Mouse (Mus musculus): ENCODE measurements at regions not wholly inside any gene's neighbourhood (a gene's known extent, or its start where the extent isn't known, plus 50 kb on each side); places are given as distances from the start of the nearest gene placed in this dataset.

- TF ChIP-seq CEBPB (IDR thresholded peaks at IDR 0.05; ENCODE audit: insufficient read depth, poor library complexity, severe bottlenecking): no peak
- TF ChIP-seq SRF (IDR thresholded peaks at IDR 0.05; ENCODE audit: control insufficient read depth, insufficient read length, low read depth): no peak
- TF ChIP-seq REST (IDR thresholded peaks at IDR 0.05; ENCODE audit: insufficient read depth, insufficient read length): no peak
- TF ChIP-seq POLR2AphosphoS2 (IDR thresholded peaks at IDR 0.05; ENCODE audit: insufficient read length, low read depth): no peak
- TF ChIP-seq USF1 (IDR thresholded peaks at IDR 0.05; ENCODE audit: low read depth): no peak
- TF ChIP-seq TCF3 (IDR thresholded peaks at IDR 0.05; ENCODE audit: insufficient read length, low read depth): no peak
- TF ChIP-seq E2F4 (IDR thresholded peaks at IDR 0.05; ENCODE audit: insufficient read depth): no peak
- no peak for TF ChIP-seq POLR2A (IDR thresholded peaks at IDR 0.05; ENCODE audit: insufficient read length, low read depth)
- Histone ChIP-seq H3K79me2 (ENCODE audit: control insufficient read depth, insufficient read depth) (no peaks in the 10 kb centered on the region), H3K4me2 (ENCODE audit: low read depth) (no peak overlapping the region), H3K36me3 (ENCODE audit: control insufficient read depth, insufficient read depth) (no peaks in the 10 kb centered on the region), H3K4me3 (no peak overlapping the region), H3K27me3 (ENCODE audit: control insufficient read depth, insufficient read depth, insufficient read length) (no peaks in the 10 kb centered on the region), H3ac (ENCODE audit: control insufficient read depth, insufficient read length) (no peak overlapping the region)
Measured at GRCm38 (mm10) chr4:89518027-89518426, 161.2 kb upstream of the Dmrta1 start.

- peak overlapping the region; percentile 94 for H3K4me2 ChIP-seq (ENCODE audit: low read depth)
- H3K4me3 ChIP-seq: no peak overlapping the region
- TF ChIP-seq REST (IDR thresholded peaks at IDR 0.05; ENCODE audit: insufficient read depth, insufficient read length) (no peak), E2F4 (IDR thresholded peaks at IDR 0.05; ENCODE audit: insufficient read depth) (no peak), POLR2A (IDR thresholded peaks at IDR 0.05; ENCODE audit: insufficient read length, low read depth) (no peak), TCF12 (IDR thresholded peaks at IDR 0.05; ENCODE audit: insufficient read depth, poor library complexity, severe bottlenecking) (no peak), SRF (IDR thresholded peaks at IDR 0.05; ENCODE audit: control insufficient read depth, insufficient read length, low read depth) (no peak), CEBPB (IDR thresholded peaks at IDR 0.05; ENCODE audit: insufficient read depth, poor library complexity, severe bottlenecking) (no peak), POLR2AphosphoS2 (IDR thresholded peaks at IDR 0.05; ENCODE audit: insufficient read length, low read depth) (no peak), MYOG (IDR thresholded peaks at IDR 0.05; ENCODE audit: control insufficient read depth in 1 of 3, insufficient read depth in 1 of 3, insufficient read length in 2 of 3, low read depth in 2 of 3) (no peak), MAX (IDR thresholded peaks at IDR 0.05; ENCODE audit: low read depth) (no peak), USF1 (IDR thresholded peaks at IDR 0.05; ENCODE audit: low read depth) (no peak), TCF3 (IDR thresholded peaks at IDR 0.05; ENCODE audit: insufficient read length, low read depth) (no peak), MYOD1 (IDR thresholded peaks at IDR 0.05; ENCODE audit: control insufficient read depth in 1 of 3, insufficient read length in 2 of 3, low read depth in 2 of 3) (no peak)
- H3ac ChIP-seq (ENCODE audit: control insufficient read depth, insufficient read length): no peak overlapping the region
- no peaks in the 10 kb centered on the region for H3K79me2 ChIP-seq (ENCODE audit: control insufficient read depth, insufficient read depth)
- H3K36me3 ChIP-seq (ENCODE audit: control insufficient read depth, insufficient read depth): no peaks in the 10 kb centered on the region
- H3K27me3 ChIP-seq (ENCODE audit: control insufficient read depth, insufficient read depth, insufficient read length): no peaks in the 10 kb centered on the region
Measured at GRCm38 (mm10) chr4:89515823-89516411, 163.3 kb upstream of the Dmrta1 start.

GRCm38 (mm10) chr4:89514981-89515380 is 164.3 kb upstream of the Dmrta1 start:
- H3K27me3 ChIP-seq (ENCODE audit: control insufficient read depth, insufficient read depth, insufficient read length): no peaks in the 10 kb centered on the region
- no peak overlapping the region for H3K4me3 ChIP-seq
- H3ac ChIP-seq (ENCODE audit: control insufficient read depth, insufficient read length): no peak overlapping the region
- no peaks in the 10 kb centered on the region for H3K36me3 ChIP-seq (ENCODE audit: control insufficient read depth, insufficient read depth)
- peak overlapping the region; percentile 94 for H3K4me2 ChIP-seq (ENCODE audit: low read depth)
- TF ChIP-seq E2F4 (IDR thresholded peaks at IDR 0.05; ENCODE audit: insufficient read depth) (no peak), TCF3 (IDR thresholded peaks at IDR 0.05; ENCODE audit: insufficient read length, low read depth) (no peak), CEBPB (IDR thresholded peaks at IDR 0.05; ENCODE audit: insufficient read depth, poor library complexity, severe bottlenecking) (no peak), TCF12 (IDR thresholded peaks at IDR 0.05; ENCODE audit: insufficient read depth, poor library complexity, severe bottlenecking) (no peak), REST (IDR thresholded peaks at IDR 0.05; ENCODE audit: insufficient read depth, insufficient read length) (no peak), MYOD1 (IDR thresholded peaks at IDR 0.05; ENCODE audit: control insufficient read depth in 1 of 3, insufficient read length in 2 of 3, low read depth in 2 of 3) (no peak), MAX (IDR thresholded peaks at IDR 0.05; ENCODE audit: low read depth) (no peak), POLR2A (IDR thresholded peaks at IDR 0.05; ENCODE audit: insufficient read length, low read depth) (no peak)
- no peaks in the 10 kb centered on the region for H3K79me2 ChIP-seq (ENCODE audit: control insufficient read depth, insufficient read depth)

GRCm38 (mm10) chr4:89510593-89510992 is 168.6 kb upstream of the Dmrta1 start:
- Histone ChIP-seq H3K79me2 (ENCODE audit: control insufficient read depth, insufficient read depth) (no peaks in the 10 kb centered on the region), H3K4me2 (ENCODE audit: low read depth) (no peak overlapping the region), H3K27me3 (ENCODE audit: control insufficient read depth, insufficient read depth, insufficient read length) (no peaks in the 10 kb centered on the region), H3ac (ENCODE audit: control insufficient read depth, insufficient read length) (no peak overlapping the region), H3K4me3 (no peak overlapping the region), H3K36me3 (ENCODE audit: control insufficient read depth, insufficient read depth) (no peaks in the 10 kb centered on the region)
- TF ChIP-seq MYOD1 (IDR thresholded peaks at IDR 0.05; ENCODE audit: control insufficient read depth in 1 of 3, insufficient read length in 2 of 3, low read depth in 2 of 3) (no peak), POLR2A (IDR thresholded peaks at IDR 0.05; ENCODE audit: insufficient read length, low read depth) (no peak), MAX (IDR thresholded peaks at IDR 0.05; ENCODE audit: low read depth) (no peak), MYOG (IDR thresholded peaks at IDR 0.05; ENCODE audit: control insufficient read depth in 1 of 3, insufficient read depth in 1 of 3, insufficient read length in 2 of 3, low read depth in 2 of 3) (no peak), E2F4 (IDR thresholded peaks at IDR 0.05; ENCODE audit: insufficient read depth) (no peak), USF1 (IDR thresholded peaks at IDR 0.05; ENCODE audit: low read depth) (no peak), SRF (IDR thresholded peaks at IDR 0.05; ENCODE audit: control insufficient read depth, insufficient read length, low read depth) (no peak), TCF12 (IDR thresholded peaks at IDR 0.05; ENCODE audit: insufficient read depth, poor library complexity, severe bottlenecking) (no peak), CEBPB (IDR thresholded peaks at IDR 0.05; ENCODE audit: insufficient read depth, poor library complexity, severe bottlenecking) (no peak), POLR2AphosphoS2 (IDR thresholded peaks at IDR 0.05; ENCODE audit: insufficient read length, low read depth) (no peak), REST (IDR thresholded peaks at IDR 0.05; ENCODE audit: insufficient read depth, insufficient read length) (no peak), TCF3 (IDR thresholded peaks at IDR 0.05; ENCODE audit: insufficient read length, low read depth) (no peak)

Data from myocyte (in vitro differentiated cells).